Mouse (Mus musculus) liver, embryonic 12.5 days (tissue): ENCODE measurements around the gene Tmem206. TPM values are rescaled to one million over a fixed set of nuclear protein-coding genes. Genes with fewer than 3 reads are reported as not detected.
A peak's percentile ranks its signal among the peaks of the same experiment; 100 is the strongest.

Source experiments
- ATAC-seq: fragments of 200-750 bp; cut with Nextera tagmentation; 2 replicates; pipeline ENCODE4 v1.8.0; 2017; ENCODE audit warnings: moderate number of reproducible peaks, mild to moderate bottlenecking, moderate library complexity
- H3K27ac ChIP-seq: fragments of 300-500 bp; sonication (generic); 2 replicates; pipeline ENCODE4 v1.5.1; 2016; ENCODE audit warnings: mild to moderate bottlenecking
- H3K27me3 ChIP-seq: fragments of 300-500 bp; sonication (generic); replicated peaks from 2 replicates; pipeline ENCODE4 v1.6.1; 2016; ENCODE audit warnings: mild to moderate bottlenecking, moderate library complexity
- H3K36me3 ChIP-seq: fragments of 300-500 bp; sonication (generic); 2 replicates; pipeline ENCODE4 v1.6.1; 2016; ENCODE audit warnings: mild to moderate bottlenecking, moderate library complexity
- H3K4me1 ChIP-seq: fragments of 300-500 bp; sonication (generic); 2 replicates; pipeline ENCODE4 v1.6.1; 2016
- H3K4me2 ChIP-seq: fragments of 300-500 bp; sonication (generic); 2 replicates; pipeline ENCODE4 v1.6.1; 2016; ENCODE audit warnings: mild to moderate bottlenecking, moderate library complexity
- H3K4me3 ChIP-seq: fragments of 300-500 bp; sonication (generic); 2 replicates; pipeline ENCODE4 v1.5.1; 2016; ENCODE audit warnings: mild to moderate bottlenecking, moderate library complexity
- H3K9ac ChIP-seq: fragments of 300-500 bp; sonication (generic); 2 replicates; pipeline ENCODE4 v1.6.1; 2016; ENCODE audit warnings: mild to moderate bottlenecking, moderate library complexity
- H3K9me3 ChIP-seq: fragments of 300-500 bp; sonication (generic); replicated peaks from 2 replicates; pipeline ENCODE4 v1.6.1; 2016; ENCODE audit warnings: mild to moderate bottlenecking, moderate library complexity
- WGBS: fragments of 180-500 bp; shearing (Covaris S2); methylation state at CpG from one replicate; pipeline ENCODE4 v1.1.7; 2016; ENCODE audit not compliant: insufficient replicate concordance; 5-methylcytosine and 5-hydroxymethylcytosine counted together
- polyA plus RNA-seq: library from polyadenylated mRNA; unstranded; fragments of >200 nt; fragmentation: Nextera tagmentation; extraction: Ambion mirVana; gene quantifications from 2 replicates; pipeline ENCODE4 v1.2.1, GENCODE M21; 2016

Tmem206 gene
- polyA plus RNA-seq, result 9.8 and 10.5 TPM in 2 replicates

GRCm38 (mm10) chr1:191325726-191326232 lies at the start of gene Tmem206:
Tmem206 (plus strand) TSS chr1:191325912.
- Histone ChIP-seq H3K4me3 (peak within 1 kb of the TSS; percentile 83), H3K4me1 (peaks cover 38% of the 10 kb centered on the region), H3K9ac (peak within 1 kb of the TSS; percentile 94), H3K27ac (peak within 1 kb of the TSS; percentile 82), H3K4me2 (peak within 1 kb of the TSS; percentile 99), H3K36me3 (peaks cover 2% of the 10 kb centered on the region; the same call in 1 of the 2 replicates), H3K9me3 (no peaks in the 10 kb centered on the region), H3K27me3 (peaks cover 5% of the 10 kb centered on the region; the same call in 1 of the 2 replicates)
- peak; percentile 93 for ATAC-seq
- under 1% methylated on average over 42 of the region's 42 CpGs for WGBS

- 87% methylated on average over 7 of the region's 7 CpGs for WGBS
- ATAC-seq, result no peak
- Histone ChIP-seq H3K27ac (no peak overlapping the region), H3K9ac (no peak overlapping the region), H3K36me3 (no peaks in the 10 kb centered on the region), H3K4me2 (no peak overlapping the region), H3K27me3 (0 out of 2 replicates have a peak, but pooled peaks cover 4% of the 10 kb centered on the region), H3K9me3 (no peaks in the 10 kb centered on the region), H3K4me3 (no peak overlapping the region), H3K4me1 (0 out of 2 replicates have a peak, but pooled peaks cover 9% of the 10 kb centered on the region)
Measured at GRCm38 (mm10) chr1:191276181-191276580, 49.5 kb upstream of the Tmem206 start.

- 60% methylated on average over 14 of the region's 14 CpGs for WGBS
- H3K4me3 ChIP-seq, result no peak overlapping the region
- 0 out of 2 replicates have a peak overlapping the region, but pooled peaks have one; percentile 8 for H3K27ac ChIP-seq
- 0 out of 2 replicates have a peak, but pooled peaks cover 4% of the 10 kb centered on the region for H3K27me3 ChIP-seq
- no peak overlapping the region for H3K9ac ChIP-seq
- peak; percentile 67 for ATAC-seq
- H3K9me3 ChIP-seq, result no peaks in the 10 kb centered on the region
- no peaks in the 10 kb centered on the region for H3K36me3 ChIP-seq
- 0 out of 2 replicates have a peak, but pooled peaks cover 9% of the 10 kb centered on the region for H3K4me1 ChIP-seq
- no peak overlapping the region for H3K4me2 ChIP-seq
Measured at GRCm38 (mm10) chr1:191277549-191278059, 48.1 kb upstream of the Tmem206 start.

- H3K27me3 ChIP-seq, result 0 out of 2 replicates have a peak, but pooled peaks cover 4% of the 10 kb centered on the region
- no peak overlapping the region for H3K9ac ChIP-seq
- H3K4me3 ChIP-seq, result no peak overlapping the region
- H3K4me1 ChIP-seq, result 0 out of 2 replicates have a peak, but pooled peaks cover 9% of the 10 kb centered on the region
- no peaks in the 10 kb centered on the region for H3K36me3 ChIP-seq
- ATAC-seq, result no peak
- no peak overlapping the region for H3K4me2 ChIP-seq
- H3K9me3 ChIP-seq, result no peaks in the 10 kb centered on the region
- 49% methylated on average over 4 of the region's 4 CpGs for WGBS
- no peak overlapping the region for H3K27ac ChIP-seq
Measured at GRCm38 (mm10) chr1:191278324-191278723, 47.4 kb upstream of the Tmem206 start.

GRCm38 (mm10) chr1:191281171-191281570 lies 44.5 kb upstream of the Tmem206 start:
- ATAC-seq, result no peak
- 29% methylated on average over 7 of the region's 7 CpGs for WGBS
- no peak overlapping the region for H3K27ac ChIP-seq

GRCm38 (mm10) chr1:191282319-191282718 lies 43.4 kb upstream of the Tmem206 start:
- WGBS, result 77% methylated on average over 1 of the region's 1 CpGs

More at GRCm38 (mm10) chr1:191281171-191281570, 44.5 kb upstream of the Tmem206 start:
- H3K9ac ChIP-seq, result no peak overlapping the region
- no peak overlapping the region for H3K4me2 ChIP-seq
- H3K4me1 ChIP-seq, result 0 out of 2 replicates have a peak, but pooled peaks cover 9% of the 10 kb centered on the region
- no peaks in the 10 kb centered on the region for H3K9me3 ChIP-seq
- no peak overlapping the region for H3K4me3 ChIP-seq
- no peaks in the 10 kb centered on the region for H3K36me3 ChIP-seq
- H3K27me3 ChIP-seq, result 0 out of 2 replicates have a peak, but pooled peaks cover 4% of the 10 kb centered on the region

GRCm38 (mm10) chr1:191283110-191284040 lies 42.3 kb upstream of the Tmem206 start:
- no peak for ATAC-seq
- Histone ChIP-seq H3K4me1 (0 out of 2 replicates have a peak, but pooled peaks cover 2% of the 10 kb centered on the region), H3K36me3 (no peaks in the 10 kb centered on the region), H3K9me3 (no peaks in the 10 kb centered on the region), H3K4me2 (no peak overlapping the region), H3K9ac (no peak overlapping the region), H3K27ac (no peak overlapping the region), H3K4me3 (no peak overlapping the region), H3K27me3 (no peaks in the 10 kb centered on the region)
- WGBS, result 59% methylated on average over 13 of the region's 13 CpGs

More at GRCm38 (mm10) chr1:191282319-191282718, 43.4 kb upstream of the Tmem206 start:
- H3K9ac ChIP-seq, result no peak overlapping the region
- no peak overlapping the region for H3K27ac ChIP-seq
- H3K4me2 ChIP-seq, result no peak overlapping the region
- no peaks in the 10 kb centered on the region for H3K9me3 ChIP-seq
- ATAC-seq, result no peak
- H3K27me3 ChIP-seq, result no peaks in the 10 kb centered on the region
- H3K4me1 ChIP-seq, result 0 out of 2 replicates have a peak, but pooled peaks cover 9% of the 10 kb centered on the region
- no peak overlapping the region for H3K4me3 ChIP-seq
- H3K36me3 ChIP-seq, result no peaks in the 10 kb centered on the region

- H3K27ac ChIP-seq, result no peak overlapping the region
- no peak for ATAC-seq
Measured at GRCm38 (mm10) chr1:191284502-191284901, 41.2 kb upstream of the Tmem206 start.

GRCm38 (mm10) chr1:191288762-191289161 lies 37.0 kb upstream of the Tmem206 start:
- no peak overlapping the region for H3K4me3 ChIP-seq
- no peaks in the 10 kb centered on the region for H3K27me3 ChIP-seq
- no peaks in the 10 kb centered on the region for H3K4me1 ChIP-seq
- no peaks in the 10 kb centered on the region for H3K9me3 ChIP-seq
- 31% methylated on average over 8 of the region's 8 CpGs for WGBS
- ATAC-seq, result peak; percentile 55; the same call in 1 of the 2 replicates
- no peak overlapping the region for H3K9ac ChIP-seq
- no peak overlapping the region for H3K4me2 ChIP-seq
- no peak overlapping the region for H3K27ac ChIP-seq
- no peaks in the 10 kb centered on the region for H3K36me3 ChIP-seq

More at GRCm38 (mm10) chr1:191284502-191284901, 41.2 kb upstream of the Tmem206 start:
- Histone ChIP-seq H3K36me3 (no peaks in the 10 kb centered on the region), H3K9ac (no peak overlapping the region), H3K27me3 (no peaks in the 10 kb centered on the region), H3K9me3 (no peaks in the 10 kb centered on the region), H3K4me3 (no peak overlapping the region), H3K4me1 (no peaks in the 10 kb centered on the region), H3K4me2 (no peak overlapping the region)
- WGBS, result 69% methylated on average over 8 of the region's 8 CpGs

- no peaks in the 10 kb centered on the region for H3K36me3 ChIP-seq
- no peak for ATAC-seq
- no peaks in the 10 kb centered on the region for H3K9me3 ChIP-seq
- H3K9ac ChIP-seq, result no peak overlapping the region
- no peak overlapping the region for H3K4me3 ChIP-seq
- H3K4me1 ChIP-seq, result no peaks in the 10 kb centered on the region
- 61% methylated on average over 5 of the region's 5 CpGs for whole genome bisulfite sequencing
- no peak overlapping the region for H3K4me2 ChIP-seq
- peaks cover 7% of the 10 kb centered on the region; the same call in 1 of the 2 replicates for H3K27me3 ChIP-seq
- no peak overlapping the region for H3K27ac ChIP-seq
Measured at GRCm38 (mm10) chr1:191292348-191292747, 33.4 kb upstream of the Tmem206 start.

- WGBS, result 66% methylated on average over 2 of the region's 2 CpGs
Measured at GRCm38 (mm10) chr1:191293051-191293450, 32.7 kb upstream of the Tmem206 start.

More at GRCm38 (mm10) chr1:191293051-191293450, 32.7 kb upstream of the Tmem206 start:
- no peaks in the 10 kb centered on the region for H3K4me1 ChIP-seq
- no peak for ATAC-seq
- H3K9me3 ChIP-seq, result no peaks in the 10 kb centered on the region
- H3K27ac ChIP-seq, result no peak overlapping the region
- no peak overlapping the region for H3K4me2 ChIP-seq
- no peaks in the 10 kb centered on the region for H3K36me3 ChIP-seq
- no peak overlapping the region for H3K9ac ChIP-seq
- no peak overlapping the region for H3K4me3 ChIP-seq
- H3K27me3 ChIP-seq, result peaks cover 7% of the 10 kb centered on the region; the same call in 1 of the 2 replicates
